Mouse (Mus musculus): ENCODE data around the gene Akap2. TPM values are rescaled to one million over a fixed set of nuclear protein-coding genes. Genes with fewer than 3 reads are reported as not detected.

The Akap2 gene
- total and polyA plus RNA-seq, 3 experiments: 1.7 to 7.2 TPM; not detected in 1

- Histone ChIP-seq H3K9ac (ENCODE audit: control insufficient read depth, low read depth, low read length, poor library complexity, severe bottlenecking) (no peak overlapping the region), H3K79me2 (ENCODE audit: control insufficient read depth, insufficient read depth, low read length, poor library complexity) (no peaks in the 10 kb centered on the region), H3K36me3 (ENCODE audit: control insufficient read depth in 1 of 2, insufficient read depth in 2 of 2, low read length in 2 of 2) (no peaks in the 10 kb centered on the region), H3K4me3 (ENCODE audit: control insufficient read depth in 1 of 2, insufficient read depth in 1 of 2, low read depth in 2 of 2, low read length in 2 of 2) (no peak overlapping the region), H3K9me3 (replicated peaks; ENCODE audit: insufficient read depth, low read length) (no peaks in the 10 kb centered on the region), H3K27me3 (ENCODE audit: control insufficient read depth in 1 of 2, insufficient read depth in 2 of 2, low read length in 2 of 2) (no peaks in the 10 kb centered on the region), H3K4me1 (ENCODE audit: control insufficient read depth in 1 of 2, insufficient read depth in 2 of 2, low read length in 2 of 2) (no peaks in the 10 kb centered on the region), H3K27ac (ENCODE audit: control insufficient read depth, low read depth, low read length) (no peak overlapping the region)
- TF ChIP-seq MAZ (IDR thresholded peaks at IDR 0.05; ENCODE audit: low read depth, low read length) (no peak), SMC3 (IDR thresholded peaks at IDR 0.05; ENCODE audit: low read depth, low read length) (no peak), KAT2A (conservative IDR thresholded peaks at IDR 0.05; ENCODE audit: low read depth, low read length) (no peak), UBTF (IDR thresholded peaks at IDR 0.05; ENCODE audit: borderline replicate concordance, insufficient read depth, low read depth, low read length) (no peak), ZMIZ1 (IDR thresholded peaks at IDR 0.05; ENCODE audit: low read depth, low read length) (no peak), MYB (IDR thresholded peaks at IDR 0.05; ENCODE audit: low read depth, low read length) (no peak), POLR2A (IDR thresholded peaks at IDR 0.05; ENCODE audit: control insufficient read depth in 1 of 2, insufficient read depth in 1 of 2, low read depth in 1 of 2, low read length in 2 of 2, poor library complexity in 1 of 2) (no peak), JUND (IDR thresholded peaks at IDR 0.05; ENCODE audit: low read depth, low read length) (no peak), MAFK (IDR thresholded peaks at IDR 0.05; ENCODE audit: borderline replicate concordance, low read depth, low read length) (no peak), ZC3H11A (IDR thresholded peaks at IDR 0.05; ENCODE audit: low read depth, low read length) (no peak), GATA1 (IDR thresholded peaks at IDR 0.05; ENCODE audit: low read depth, low read length) (no peak), CHD1 (IDR thresholded peaks at IDR 0.05; ENCODE audit: low read depth, low read length) (no peak), USF2 (IDR thresholded peaks at IDR 0.05; ENCODE audit: borderline replicate concordance in 1 of 2, insufficient read depth in 1 of 2, low read depth in 1 of 2, low read length in 2 of 2) (no peak)
- DNase-seq (ENCODE audit: low read depth, low spot score): no peak
Observed at GRCm38 (mm10) chr4:57824626-57825240, 107.3 kb downstream of the Akap2 start.

GRCm38 (mm10) chr4:57826272-57826671 lies 108.8 kb downstream of the Akap2 start:
- Histone ChIP-seq H3K9ac (ENCODE audit: control insufficient read depth, low read depth, low read length, poor library complexity, severe bottlenecking) (no peak overlapping the region), H3K27me3 (ENCODE audit: control insufficient read depth in 1 of 2, insufficient read depth in 2 of 2, low read length in 2 of 2) (no peaks in the 10 kb centered on the region), H3K36me3 (ENCODE audit: control insufficient read depth in 1 of 2, insufficient read depth in 2 of 2, low read length in 2 of 2) (no peaks in the 10 kb centered on the region), H3K9me3 (replicated peaks; ENCODE audit: insufficient read depth, low read length) (no peaks in the 10 kb centered on the region), H3K4me1 (ENCODE audit: control insufficient read depth in 1 of 2, insufficient read depth in 2 of 2, low read length in 2 of 2) (no peaks in the 10 kb centered on the region), H3K79me2 (ENCODE audit: control insufficient read depth, insufficient read depth, low read length, poor library complexity) (no peaks in the 10 kb centered on the region), H3K27ac (ENCODE audit: control insufficient read depth, low read depth, low read length) (no peak overlapping the region), H3K4me3 (ENCODE audit: control insufficient read depth in 1 of 2, insufficient read depth in 1 of 2, low read depth in 2 of 2, low read length in 2 of 2) (no peak overlapping the region)
- TF ChIP-seq CHD2 (IDR thresholded peaks at IDR 0.05; ENCODE audit: low read length) (no peak), KAT2A (conservative IDR thresholded peaks at IDR 0.05; ENCODE audit: low read depth, low read length) (no peak), ETS1 (IDR thresholded peaks at IDR 0.05; ENCODE audit: low read depth, low read length) (no peak), NELFE (IDR thresholded peaks at IDR 0.05; ENCODE audit: low read depth, low read length) (no peak), CTCF (IDR thresholded peaks at IDR 0.05 in 2 of 3, conservative IDR thresholded peaks at IDR 0.05 in 1 of 3; ENCODE audit: control insufficient read depth in 1 of 3, insufficient read depth in 1 of 3, low read depth in 2 of 3, low read length in 3 of 3, poor library complexity in 1 of 3, severe bottlenecking in 1 of 3) (no peak), ELF1 (IDR thresholded peaks at IDR 0.05; ENCODE audit: low read depth, low read length) (no peak), MAX (IDR thresholded peaks at IDR 0.05; ENCODE audit: low read length) (no peak), ZNF384 (IDR thresholded peaks at IDR 0.05; ENCODE audit: low read depth, low read length) (no peak), JUND (IDR thresholded peaks at IDR 0.05; ENCODE audit: low read depth, low read length) (no peak), POLR2AphosphoS2 (IDR thresholded peaks at IDR 0.05; ENCODE audit: low read length) (no peak), NRF1 (IDR thresholded peaks at IDR 0.05; ENCODE audit: insufficient read depth, low read depth, low read length, poor library complexity, severe bottlenecking) (no peak), MXI1 (IDR thresholded peaks at IDR 0.05; ENCODE audit: low read depth, low read length) (no peak), USF1 (IDR thresholded peaks at IDR 0.05; ENCODE audit: low read depth, low read length) (no peak), MAFK (IDR thresholded peaks at IDR 0.05; ENCODE audit: borderline replicate concordance, low read depth, low read length) (no peak), TBP (IDR thresholded peaks at IDR 0.05; ENCODE audit: low read depth, low read length) (no peak), TAL1 (IDR thresholded peaks at IDR 0.05; ENCODE audit: low read length) (no peak), GABPA (IDR thresholded peaks at IDR 0.05; ENCODE audit: low read depth, low read length) (no peak), EP300 (IDR thresholded peaks at IDR 0.05; ENCODE audit: low read depth in 1 of 2, low read length in 2 of 2) (no peak), UBTF (IDR thresholded peaks at IDR 0.05; ENCODE audit: borderline replicate concordance, insufficient read depth, low read depth, low read length) (no peak), MYB (IDR thresholded peaks at IDR 0.05; ENCODE audit: low read depth, low read length) (no peak)
- DNase-seq (ENCODE audit: low read depth, low spot score): no peak
